In genomic region chr9:28403831-28404562, GRCm38 (mm10) we compare ENCODE assay signal across 8 mouse cellular contexts.
A peak's percentile ranks its signal among the peaks of the same experiment; 100 is the strongest.
DNase-seq lines count a peak whose midpoint lies in the region; ATAC-seq lines count a peak whose summit lies in the region.

No protein-coding gene starts in this region.

- no peak for ATAC-seq in heart, embryonic 15.5 days (replicated peaks; ENCODE audit: insufficient number of reproducible peaks, insufficient read depth, low FRiP score, low read depth)
- ATAC-seq in midbrain, embryonic 13.5 days: peak; percentile 46

- no peaks in the 10 kb centered on the region for H3K36me3 ChIP-seq in heart, embryonic 15.5 days
- H3K36me3 ChIP-seq in midbrain, embryonic 13.5 days: no peaks in the 10 kb centered on the region

- H3K27me3 ChIP-seq in heart, embryonic 15.5 days: peaks cover 43% of the 10 kb centered on the region
- peaks cover 21% of the 10 kb centered on the region for H3K27me3 ChIP-seq in midbrain, embryonic 13.5 days

- peak overlapping the region; percentile 98 for H3K4me2 ChIP-seq in heart, embryonic 15.5 days
- peak overlapping the region; percentile 85 for H3K4me2 ChIP-seq in midbrain, embryonic 13.5 days (replicated peaks)

- DNase-seq in thymus, postnatal 4 days: peak; percentile 8
- no peak for DNase-seq in thymus, postnatal 0 days (ENCODE audit: low spot score)
- peak; percentile 35 for DNase-seq in embryo, embryonic 11.5 days (ENCODE audit: low read depth, low spot score)
- peak; percentile 68 to 73 for DNase-seq in layer of hippocampus, postnatal 36 days
- DNase-seq in testis, postnatal 14 days (ENCODE audit: low spot score): peak; percentile 15
- no peak for DNase-seq in spleen, postnatal 36 days (ENCODE audit: low spot score in 2 of 2)

- 4% methylated on average over 30 of the region's 30 CpGs for WGBS in heart, embryonic 15.5 days
- WGBS in midbrain, embryonic 13.5 days: under 1% methylated on average over 30 of the region's 30 CpGs

- peaks cover 10% of the 10 kb centered on the region for H3K4me1 ChIP-seq in heart, embryonic 15.5 days (replicated peaks)
- peaks cover 24% of the 10 kb centered on the region for H3K4me1 ChIP-seq in midbrain, embryonic 13.5 days (replicated peaks)

- H3K4me3 ChIP-seq in heart, embryonic 15.5 days: peak overlapping the region; percentile 61
- H3K4me3 ChIP-seq in midbrain, embryonic 13.5 days (replicated peaks): peak overlapping the region; percentile 58

- peak overlapping the region; percentile 36 for H3K9ac ChIP-seq in heart, embryonic 15.5 days
- H3K9ac ChIP-seq in midbrain, embryonic 13.5 days (replicated peaks): peak overlapping the region; percentile 67

- no peak overlapping the region for H3K27ac ChIP-seq in heart, embryonic 15.5 days
- peak overlapping the region; percentile 7; the same call in 1 of the 2 replicates for H3K27ac ChIP-seq in midbrain, embryonic 13.5 days

- no peaks in the 10 kb centered on the region for H3K9me3 ChIP-seq in heart, embryonic 15.5 days (replicated peaks)
- no peaks in the 10 kb centered on the region for H3K9me3 ChIP-seq in midbrain, embryonic 13.5 days

Comparison
In these comparisons a context has a peak if more than half of its experiments do, and no peak if none do; other contexts are left out.
1. DNase-seq: peak in thymus, postnatal 4 days (single experiment), embryo, embryonic 11.5 days (single experiment), layer of hippocampus, postnatal 36 days (2 of 2) and testis, postnatal 14 days (single experiment); none in thymus, postnatal 0 days (single experiment) and spleen, postnatal 36 days (0 of 2).